Mouse (Mus musculus) E14TG2a.4 (cell line): ENCODE measurements around the gene Cox20.

Source experiments
- CTCF ChIP-seq: conservative IDR thresholded peaks from 2 replicates; pipeline ENCODE4 v1.5.1; 2014; ENCODE audit warnings: low read length
- NANOG ChIP-seq: IDR thresholded peaks from 2 replicates; pipeline ENCODE4 v1.6.1; 2014; ENCODE audit warnings: borderline replicate concordance, low read length, mixed read lengths
- POU5F1 ChIP-seq: IDR thresholded peaks from 2 replicates; pipeline ENCODE4 v1.6.1; 2014; ENCODE audit warnings: low read length, borderline replicate concordance

DNA sequence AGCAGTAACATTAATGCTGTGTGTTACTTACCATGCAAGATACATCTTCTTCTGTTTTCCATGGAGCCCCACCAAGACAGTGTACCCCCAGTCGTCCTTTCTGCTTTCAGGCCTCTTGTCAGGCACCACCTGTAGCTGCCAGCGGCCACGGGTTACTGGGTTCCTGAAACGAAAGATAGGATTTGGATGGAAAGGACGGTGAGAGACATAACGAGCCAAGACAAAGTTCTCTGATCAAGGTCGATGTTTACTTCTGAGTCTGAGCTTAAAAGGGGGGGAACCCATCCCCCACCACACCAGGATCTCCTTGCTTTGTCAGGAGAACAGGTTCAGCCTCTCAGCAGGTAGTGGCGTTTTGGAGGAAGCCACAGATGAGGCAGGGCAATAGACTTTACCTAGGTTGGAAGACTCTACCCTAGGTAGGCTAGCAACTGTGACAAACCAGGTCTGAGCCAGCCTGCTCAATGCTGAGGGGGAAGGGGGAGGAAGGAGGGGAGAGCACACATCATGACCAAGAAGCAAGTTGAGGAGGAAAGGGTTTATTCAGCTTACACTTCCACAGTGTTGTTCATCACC lies 31.2 kb upstream of the Cox20 start:
- no peak for TF ChIP-seq CTCF
- no peak for TF ChIP-seq POU5F1
- TF ChIP-seq NANOG: no peak
